Mouse (Mus musculus) lung, adult 2 months (tissue): ENCODE results near the gene Sh3gl3. TPM values are rescaled to one million over a fixed set of nuclear protein-coding genes. Genes with fewer than 3 reads are reported as not detected.

ENCODE experiments used
- DNase-seq: peaks from one replicate; pipeline ENCODE4 v3.0.0; 2022
- H3K4me1 ChIP-seq: fragments of 200-500 bp; 2 replicates; pipeline ENCODE4 v1.6.1; 2011; ENCODE audit warnings: low read length; ENCODE audit not compliant: control insufficient read depth, insufficient read depth
- H3K4me3 ChIP-seq: fragments of 200-500 bp; replicated peaks from 2 replicates; pipeline ENCODE3; 2011; ENCODE audit warnings: low read depth, mild to moderate bottlenecking, control low read depth, low read length; ENCODE audit errors: extremely low read depth
- CTCF ChIP-seq: fragments of 200-500 bp; IDR thresholded peaks from 2 replicates; pipeline ENCODE4 v1.5.1; 2011; ENCODE audit warnings: mild to moderate bottlenecking, low read length, control low read depth; ENCODE audit not compliant: insufficient read depth
- POLR2A ChIP-seq: fragments of 200-500 bp; IDR thresholded peaks from 2 replicates; pipeline ENCODE4 v1.6.1; 2011; ENCODE audit warnings: low read depth, mild to moderate bottlenecking, control low read depth, low read length, borderline replicate concordance; ENCODE audit errors: extremely low read depth
- WGBS: fragments of 180-500 bp; shearing (Covaris S2); methylation state at CpG from one replicate; pipeline ENCODE4 v1.1.7; 2018; 5-methylcytosine and 5-hydroxymethylcytosine counted together
- polyA plus RNA-seq: library from polyadenylated mRNA; depleted of rRNA; stranded (reverse); fragments of >200 nt; gene quantifications from 2 replicates; pipeline ENCODE4 v1.2.3, GENCODE M21; 2012

Sh3gl3 gene
- polyA plus RNA-seq, 1 experiment, result 0.73 TPM

- Histone ChIP-seq H3K4me1 (no peaks in the 10 kb centered on the region), H3K4me3 (no peak overlapping the region)
- 87% methylated on average over 5 of the region's 5 CpGs for WGBS
- DNase-seq, result no peak
- TF ChIP-seq CTCF, result no peak
- TF ChIP-seq POLR2A, result no peak
These were observed 101.3 kb downstream of the Sh3gl3 start for GRCm38 (mm10) chr7:82274975-82275374.

- Histone ChIP-seq H3K4me3 (no peak overlapping the region), H3K4me1 (no peaks in the 10 kb centered on the region)
- WGBS, result 65% methylated on average over 18 of the region's 18 CpGs
- no peak for DNase-seq
- TF ChIP-seq POLR2A (no peak), CTCF (no peak)
These were observed 102.0 kb downstream of the Sh3gl3 start for GRCm38 (mm10) chr7:82275529-82276204.

DNA sequence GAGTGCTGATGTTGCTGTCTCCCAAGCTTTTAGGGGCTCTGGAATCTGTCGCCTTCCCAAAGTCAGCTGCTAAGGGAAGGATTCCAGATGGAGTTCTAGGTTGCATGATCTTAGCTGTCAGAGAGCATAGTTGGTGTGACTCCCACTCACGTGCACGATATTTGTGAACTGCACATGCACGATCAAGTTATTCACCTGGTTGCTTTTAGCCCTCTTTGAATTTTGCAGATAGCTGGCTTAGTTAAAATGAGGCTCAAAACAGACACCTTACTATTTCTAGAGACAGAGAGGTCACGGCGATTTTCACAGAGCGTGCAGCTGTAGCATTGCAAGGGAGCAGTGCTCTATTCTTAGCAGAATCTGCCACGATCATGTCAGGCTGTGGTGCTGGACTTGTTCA, 108.4 kb downstream of the Sh3gl3 start:
- Histone ChIP-seq H3K4me3 (no peak overlapping the region), H3K4me1 (no peaks in the 10 kb centered on the region)
- DNase-seq, result no peak
- WGBS, result 78% methylated on average over 8 of the region's 8 CpGs
- TF ChIP-seq POLR2A, result no peak
- no peak for TF ChIP-seq CTCF

DNA sequence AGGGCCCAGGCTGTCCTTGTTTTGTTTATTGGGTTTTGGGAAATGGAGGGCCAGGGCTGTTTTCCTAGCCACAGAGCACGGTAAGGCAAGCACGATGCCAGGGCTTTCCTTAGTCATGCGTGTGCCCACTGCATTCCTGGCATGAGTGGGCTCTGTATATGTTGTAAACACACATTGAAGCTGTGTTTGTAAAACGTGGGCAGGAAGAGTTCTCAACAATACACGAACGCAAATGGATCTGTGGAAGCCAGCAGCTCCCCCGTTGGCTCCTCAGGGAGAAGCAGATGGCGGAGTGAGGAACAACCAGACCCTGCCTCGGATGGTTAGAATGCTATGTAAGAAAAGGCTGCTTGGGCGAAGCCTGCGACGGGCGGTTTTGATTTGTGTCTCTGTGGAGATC, 108.8 kb downstream of the Sh3gl3 start:
- DNase-seq, result no peak
- Histone ChIP-seq H3K4me3 (no peak overlapping the region), H3K4me1 (no peaks in the 10 kb centered on the region)
- 64% methylated on average over 13 of the region's 13 CpGs for WGBS
- TF ChIP-seq POLR2A (no peak), CTCF (no peak)

GRCm38 (mm10) chr7:82287242-82287641, 113.6 kb downstream of the Sh3gl3 start:
- 81% methylated on average over 2 of the region's 2 CpGs for WGBS

GRCm38 (mm10) chr7:82293441-82293840, 119.8 kb downstream of the Sh3gl3 start:
- Histone ChIP-seq H3K4me1 (no peaks in the 10 kb centered on the region), H3K4me3 (no peak overlapping the region)
- TF ChIP-seq CTCF, result no peak
- TF ChIP-seq POLR2A, result no peak
- WGBS, result 39% methylated on average over 7 of the region's 7 CpGs
- DNase-seq, result no peak

More at GRCm38 (mm10) chr7:82287242-82287641, 113.6 kb downstream of the Sh3gl3 start:
- no peaks in the 10 kb centered on the region for H3K4me1 ChIP-seq
- H3K4me3 ChIP-seq, result no peak overlapping the region
- TF ChIP-seq CTCF (no peak), POLR2A (no peak)
- DNase-seq, result no peak

- Histone ChIP-seq H3K4me1 (no peaks in the 10 kb centered on the region), H3K4me3 (no peak overlapping the region)
- 72% methylated on average over 10 of the region's 10 CpGs for WGBS
- TF ChIP-seq CTCF, result no peak
- TF ChIP-seq POLR2A, result no peak
- no peak for DNase-seq
These were observed 120.4 kb downstream of the Sh3gl3 start for GRCm38 (mm10) chr7:82294083-82294482.

- 83% methylated on average over 2 of the region's 2 CpGs for WGBS
- TF ChIP-seq POLR2A (no peak), CTCF (no peak)
- no peak for DNase-seq
- Histone ChIP-seq H3K4me1 (no peaks in the 10 kb centered on the region), H3K4me3 (no peak overlapping the region)
These were observed 121.0 kb downstream of the Sh3gl3 start for GRCm38 (mm10) chr7:82294611-82295010.

- H3K4me3 ChIP-seq, result no peak overlapping the region
- TF ChIP-seq CTCF, result no peak
- TF ChIP-seq POLR2A, result no peak
- no peak for DNase-seq
- WGBS, result 66% methylated on average over 4 of the region's 4 CpGs
- H3K4me1 ChIP-seq, result no peaks in the 10 kb centered on the region
These were observed 134.8 kb downstream of the Sh3gl3 start for GRCm38 (mm10) chr7:82308398-82308797.

- 68% methylated on average over 12 of the region's 12 CpGs for WGBS
- Histone ChIP-seq H3K4me1 (no peaks in the 10 kb centered on the region), H3K4me3 (no peak overlapping the region)
- TF ChIP-seq CTCF, result no peak
- no peak for TF ChIP-seq POLR2A
- no peak for DNase-seq
These were observed 144.9 kb downstream of the Sh3gl3 start for GRCm38 (mm10) chr7:82318515-82318914.

DNA sequence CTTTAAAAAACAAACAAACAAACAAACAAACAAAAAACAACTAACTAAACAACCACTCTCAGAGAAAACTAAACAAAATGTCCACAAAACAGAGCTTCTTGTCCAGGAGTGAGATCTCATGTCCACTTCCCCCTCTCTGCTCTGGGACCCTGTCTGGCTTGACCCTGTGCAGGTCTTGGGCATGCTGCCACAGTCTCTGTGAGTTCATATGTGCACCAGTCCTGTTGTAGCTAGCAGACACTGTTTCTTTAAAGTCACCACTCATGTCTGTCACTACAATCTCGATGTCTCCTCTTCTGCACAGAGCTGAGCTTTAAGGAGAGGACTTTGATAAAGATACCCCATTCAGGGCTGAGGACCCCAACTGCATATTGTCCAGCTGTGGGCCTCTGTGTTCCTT, 153.0 kb downstream of the Sh3gl3 start:
- 45% methylated on average over 1 of the region's 1 CpGs for WGBS
- no peak for DNase-seq
- no peak overlapping the region for H3K4me3 ChIP-seq
- no peak for TF ChIP-seq POLR2A
- no peak for TF ChIP-seq CTCF
- H3K4me1 ChIP-seq, result no peaks in the 10 kb centered on the region
